Mouse (Mus musculus): Measurements from ENCODE around the gene Oog1.
"Not testable (repeated sequence)": the region's sequence is repeated elsewhere in the genome, so short reads cannot be mapped to it uniquely, and the experiment has no call there.

Oog1 gene

GRCm38 (mm10) chr12:87602388-87602787 is at the start of gene Oog1:
Gene Oog1, plus strand, starts transcription at chr12:87602688.
- DNase-seq: not testable (repeated sequence)

GRCm38 (mm10) chr12:87601388-87601787 is 1.1 kb upstream of the Oog1 start:
- not testable (repeated sequence) for DNase-seq

- DNase-seq: not testable (repeated sequence)
Measured at GRCm38 (mm10) chr12:87618569-87618968, 16.1 kb downstream of the Oog1 start, which contains the start of gene Gm4027. Gene Gm4027, plus strand, starts transcription at chr12:87618869.

- DNase-seq: not testable (repeated sequence)
Measured at GRCm38 (mm10) chr12:87644520-87644919, 42.0 kb downstream of the Oog1 start, which contains the start of gene Gm16381. Gene Gm16381, minus strand, starts transcription at chr12:87644620.

DNA sequence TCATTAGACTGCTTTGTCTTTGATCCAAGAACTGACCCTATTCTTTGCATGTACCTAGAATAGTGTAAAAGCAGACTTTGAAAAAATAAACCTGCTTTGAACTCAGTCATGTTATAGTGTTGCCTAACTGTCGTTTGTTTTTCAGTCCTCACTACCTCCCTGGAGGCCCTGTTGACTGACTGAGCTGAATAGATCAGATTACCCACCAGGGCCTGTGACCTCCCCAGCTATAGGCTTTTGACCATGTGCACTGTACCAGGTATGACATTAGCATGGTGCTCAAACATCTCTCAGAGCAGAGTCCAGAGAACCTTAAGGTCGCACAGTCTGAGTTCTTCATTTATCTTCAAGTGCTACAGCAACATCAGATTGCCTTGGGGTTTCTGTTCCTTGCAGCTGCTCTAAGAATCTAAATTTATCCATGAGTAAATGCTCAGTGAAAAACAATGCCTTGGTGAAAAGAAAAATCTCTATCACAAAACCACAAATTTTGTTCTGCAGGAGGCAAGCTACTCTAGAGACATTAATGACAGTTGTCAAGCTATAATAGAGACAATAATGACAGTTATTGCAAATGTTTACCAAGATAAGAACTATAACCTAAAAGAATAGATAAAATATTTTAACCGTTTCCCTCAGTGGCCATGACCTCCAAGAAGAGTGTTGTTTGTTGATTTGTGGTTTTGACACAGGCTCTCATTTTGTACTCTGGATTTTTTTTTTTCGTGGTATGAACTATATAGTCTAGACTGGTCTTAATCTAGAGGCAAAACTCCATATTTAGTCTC is 50.6 kb downstream of the Oog1 start:
- DNase-seq: not testable (repeated sequence)
